Mouse (Mus musculus) intestine, embryonic 14.5 days (tissue): ENCODE measurements around the gene Hoxc5. TPM values are rescaled to one million over a fixed set of nuclear protein-coding genes. Genes with fewer than 3 reads are reported as not detected.

ENCODE experiments used
- ATAC-seq: fragments of 200-750 bp; cut with Nextera tagmentation; replicated peaks from 2 replicates; pipeline ENCODE4 v1.8.0; 2017; ENCODE audit warnings: low read depth, moderate number of reproducible peaks, moderate TSS enrichment, moderate library complexity; ENCODE audit not compliant: low FRiP score, low TSS enrichment
- DNase-seq: peaks from one replicate; pipeline ENCODE4 v3.0.0-alpha.2; 2018; ENCODE audit warnings: low spot score
- H3K27ac ChIP-seq: fragments of 300-500 bp; sonication (generic); 2 replicates; pipeline ENCODE4 v1.5.1; 2014; ENCODE audit warnings: low read depth, mild to moderate bottlenecking, control low read depth
- H3K27me3 ChIP-seq: fragments of 300-500 bp; sonication (generic); replicated peaks from 2 replicates; pipeline ENCODE4 v1.6.1; 2014; ENCODE audit warnings: low read length, control low read depth; ENCODE audit not compliant: control insufficient read depth, insufficient read depth
- H3K36me3 ChIP-seq: fragments of 300-500 bp; sonication (generic); 2 replicates; pipeline ENCODE4 v1.6.1; 2014; ENCODE audit warnings: low read length, control low read depth; ENCODE audit not compliant: control insufficient read depth, insufficient read depth
- H3K4me1 ChIP-seq: fragments of 300-500 bp; sonication (generic); replicated peaks from 2 replicates; pipeline ENCODE4 v1.6.1; 2014; ENCODE audit warnings: low read length, control low read depth, mixed read lengths; ENCODE audit not compliant: control insufficient read depth, insufficient read depth
- H3K4me2 ChIP-seq: fragments of 300-500 bp; sonication (generic); 2 replicates; pipeline ENCODE4 v1.6.1; 2014; ENCODE audit warnings: low read length
- H3K4me3 ChIP-seq: fragments of 300-500 bp; sonication (generic); 2 replicates; pipeline ENCODE4 v1.5.1; 2014; ENCODE audit warnings: low read depth, low read length, control low read depth, mixed read lengths
- H3K9ac ChIP-seq: fragments of 300-500 bp; sonication (generic); 2 replicates; pipeline ENCODE4 v1.6.1; 2014; ENCODE audit warnings: mild to moderate bottlenecking, low read length
- H3K9me3 ChIP-seq: fragments of 300-500 bp; sonication (generic); 2 replicates; pipeline ENCODE4 v1.6.1; 2016; ENCODE audit warnings: low read length, control low read depth; ENCODE audit not compliant: control insufficient read depth
- WGBS: fragments of 180-500 bp; shearing (Covaris S2); extraction: QIAGEN DNeasy Blood & Tissue Kit; methylation state at CpG from one replicate; pipeline ENCODE4 v1.1.7; 2014; 5-methylcytosine and 5-hydroxymethylcytosine counted together
- polyA plus RNA-seq: library from polyadenylated mRNA; unstranded; fragments of >200 nt; fragmentation: Nextera tagmentation; extraction: Ambion mirVana; gene quantifications from 2 replicates; pipeline ENCODE4 v1.2.1, GENCODE M21; 2014

The Hoxc5 gene
- polyA plus RNA-seq, 1 experiment from 2014 or later, result 12.2 TPM

- H3K27ac ChIP-seq, result peak overlapping the region; percentile 89
- H3K36me3 ChIP-seq, result no peaks in the 10 kb centered on the region
- H3K4me1 ChIP-seq, result peaks cover 31% of the 10 kb centered on the region
- H3K4me3 ChIP-seq, result peak overlapping the region; percentile 47
- H3K4me2 ChIP-seq, result peak overlapping the region; percentile 51
- ATAC-seq (no peak; the same call in 1 of the 2 replicates), DNase-seq (no peak)
- peaks cover 84% of the 10 kb centered on the region for H3K27me3 ChIP-seq
- no peaks in the 10 kb centered on the region for H3K9me3 ChIP-seq
- WGBS, result 6% methylated on average over 17 of the region's 17 CpGs
- H3K9ac ChIP-seq, result peak overlapping the region; percentile 75; the same call in 1 of the 2 replicates
Observed at GRCm38 (mm10) chr15:103013238-103013984, 46.2 kb downstream of the Hoxc5 start.

DNA sequence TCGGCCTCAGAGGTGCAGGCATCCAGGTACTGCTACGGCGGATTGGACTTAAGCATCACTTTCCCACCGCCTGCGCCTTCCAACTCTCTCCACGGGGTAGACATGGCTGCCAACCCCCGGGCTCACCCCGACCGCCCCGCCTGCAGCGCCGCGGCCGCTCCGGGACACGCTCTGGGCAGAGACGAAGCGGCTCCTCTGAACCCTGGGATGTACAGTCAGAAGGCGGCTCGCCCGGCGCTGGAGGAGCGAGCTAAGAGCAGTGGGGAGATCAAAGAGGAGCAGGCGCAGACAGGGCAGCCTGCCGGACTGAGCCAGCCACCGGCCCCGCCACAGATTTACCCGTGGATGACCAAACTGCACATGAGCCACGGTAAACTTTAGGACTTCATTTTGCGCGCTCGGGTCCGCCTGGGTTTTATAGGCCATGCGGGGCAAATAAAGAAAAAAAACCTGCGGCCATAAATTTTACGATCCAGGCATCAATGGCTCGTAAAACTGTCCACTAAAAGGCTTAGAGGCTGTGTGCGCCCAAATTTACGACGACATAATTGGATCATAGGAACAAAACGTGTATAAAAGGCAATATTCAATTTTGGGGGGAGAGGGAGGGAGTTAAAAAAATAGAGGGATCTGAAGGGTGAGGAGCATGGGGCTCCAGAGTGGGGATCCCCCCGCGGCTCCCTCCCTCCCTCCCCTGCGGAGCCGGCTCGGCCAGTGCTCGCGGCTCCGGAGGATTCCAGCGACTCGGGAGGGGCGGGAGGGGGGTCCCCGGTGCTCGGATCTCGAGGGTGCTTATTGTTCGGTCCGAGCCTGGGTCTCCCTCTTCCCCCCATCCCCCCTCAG is 47.1 kb downstream of the Hoxc5 start:
- H3K36me3 ChIP-seq, result no peaks in the 10 kb centered on the region
- DNase-seq (peak; percentile 89), ATAC-seq (peak; percentile 41)
- peak overlapping the region; percentile 51 for H3K4me2 ChIP-seq
- H3K4me1 ChIP-seq, result peaks cover 33% of the 10 kb centered on the region
- peak overlapping the region; percentile 47 for H3K4me3 ChIP-seq
- WGBS, result under 1% methylated on average over 51 of the region's 57 CpGs
- peak overlapping the region; percentile 89 for H3K27ac ChIP-seq
- peaks cover 84% of the 10 kb centered on the region for H3K27me3 ChIP-seq
- H3K9me3 ChIP-seq, result no peaks in the 10 kb centered on the region
- H3K9ac ChIP-seq, result peak overlapping the region; percentile 75

DNA sequence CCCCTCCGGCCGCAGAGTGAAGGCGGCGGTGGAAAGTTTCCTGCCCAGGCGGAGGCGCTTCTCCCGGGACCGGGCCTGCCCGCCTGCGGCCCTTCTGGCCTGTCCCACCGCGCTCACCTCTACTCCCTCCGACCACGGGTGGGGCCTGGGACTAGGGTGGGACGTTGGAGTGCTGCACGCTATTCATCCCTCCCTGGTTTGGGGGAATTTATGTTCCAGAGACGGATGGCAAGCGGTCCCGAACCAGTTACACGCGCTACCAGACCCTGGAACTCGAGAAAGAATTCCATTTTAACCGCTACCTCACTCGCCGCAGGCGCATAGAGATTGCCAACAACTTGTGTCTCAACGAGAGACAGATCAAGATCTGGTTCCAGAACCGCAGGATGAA is 47.8 kb downstream of the Hoxc5 start:
- H3K9me3 ChIP-seq, result no peaks in the 10 kb centered on the region
- peak overlapping the region; percentile 51 for H3K4me2 ChIP-seq
- 4% methylated on average over 27 of the region's 28 CpGs for WGBS

GRCm38 (mm10) chr15:103015406-103016166 is 48.3 kb downstream of the Hoxc5 start:
- no peak for DNase-seq
- peaks cover 86% of the 10 kb centered on the region for H3K27me3 ChIP-seq
- H3K9me3 ChIP-seq, result no peaks in the 10 kb centered on the region
- peak overlapping the region; percentile 47 for H3K4me3 ChIP-seq
- WGBS, result 13% methylated on average over 19 of the region's 19 CpGs
- ATAC-seq, result no peak
- H3K4me2 ChIP-seq, result peak overlapping the region; percentile 51
- H3K9ac ChIP-seq, result peak overlapping the region; percentile 75
- peak overlapping the region; percentile 89 for H3K27ac ChIP-seq
- H3K4me1 ChIP-seq, result peaks cover 31% of the 10 kb centered on the region
- H3K36me3 ChIP-seq, result no peaks in the 10 kb centered on the region

More for the DNA sequence above, 47.8 kb downstream of the Hoxc5 start:
- no peaks in the 10 kb centered on the region for H3K36me3 ChIP-seq
- peak overlapping the region; percentile 89 for H3K27ac ChIP-seq
- peaks cover 85% of the 10 kb centered on the region for H3K27me3 ChIP-seq
- ATAC-seq (peak; percentile 24), DNase-seq (no peak)
- H3K4me3 ChIP-seq, result peak overlapping the region; percentile 47
- peak overlapping the region; percentile 75 for H3K9ac ChIP-seq
- peaks cover 32% of the 10 kb centered on the region for H3K4me1 ChIP-seq

DNA sequence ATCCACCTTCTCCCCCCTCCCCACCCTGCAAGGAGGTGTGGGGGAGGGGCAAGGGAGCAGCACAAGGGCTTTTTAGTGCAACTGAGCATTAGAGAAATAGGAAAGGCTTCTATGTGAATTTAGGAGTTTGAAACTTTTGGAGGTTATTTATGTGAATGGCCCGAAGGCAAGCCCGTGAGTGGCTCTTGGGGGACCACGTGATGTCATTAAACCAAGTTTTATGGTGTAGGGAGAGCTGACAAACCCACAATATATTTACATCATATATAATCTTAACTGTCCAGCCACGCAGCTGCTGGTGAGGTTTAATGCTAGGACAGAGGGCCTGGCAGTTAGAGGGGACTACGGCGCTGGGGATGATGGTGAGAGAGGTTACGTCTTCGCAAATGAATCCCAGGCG is 51.4 kb downstream of the Hoxc5 start, which contains the start of gene Hoxc4:
Gene Hoxc4 (plus strand): TSS at position 299 of the 400 bp plus-strand sequence.
- DNase-seq, result no peak
- 32% methylated on average over 9 of the region's 9 CpGs for WGBS
- Histone ChIP-seq H3K4me1 (peaks cover 19% of the 10 kb centered on the region), H3K9ac (0 out of 2 replicates have a peak within 1 kb of the TSS, but pooled peaks have one; percentile 4), H3K4me3 (no peak within 1 kb of the TSS), H3K27ac (peak within 1 kb of the TSS; percentile 71), H3K27me3 (peaks cover 89% of the 10 kb centered on the region), H3K9me3 (no peaks in the 10 kb centered on the region), H3K4me2 (peak within 1 kb of the TSS; percentile 32), H3K36me3 (no peaks in the 10 kb centered on the region)
- no peak for ATAC-seq

DNA sequence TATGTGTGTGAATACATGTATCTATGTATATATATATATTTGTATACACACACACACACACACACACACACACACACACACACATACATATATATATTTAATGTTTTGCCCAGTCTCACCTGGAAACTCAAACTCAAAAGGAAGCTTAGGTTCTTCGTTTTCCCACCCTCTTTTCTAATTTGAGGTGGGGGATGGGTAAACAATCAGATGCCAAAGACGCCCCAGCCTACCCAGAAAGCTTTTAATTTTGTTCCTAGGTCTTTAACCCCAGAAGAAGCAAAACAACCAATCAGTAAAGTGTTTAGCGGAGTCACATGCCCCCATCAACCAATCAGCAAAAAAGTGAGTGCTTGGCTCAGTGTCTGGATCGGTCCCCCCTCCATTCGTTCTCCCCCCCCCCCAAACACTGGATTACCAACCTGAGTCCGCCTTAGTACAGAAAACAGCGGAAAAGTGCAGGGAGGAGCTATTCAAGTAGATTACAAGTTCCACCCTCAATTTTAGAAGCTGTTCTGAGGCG is 53.7 kb downstream of the Hoxc5 start:
- ATAC-seq, result no peak
- no peak overlapping the region for H3K27ac ChIP-seq
- peaks cover 92% of the 10 kb centered on the region for H3K27me3 ChIP-seq
- no peak overlapping the region for H3K4me3 ChIP-seq
- H3K4me2 ChIP-seq, result peak overlapping the region; percentile 32
- 17% methylated on average over 8 of the region's 8 CpGs for WGBS
- DNase-seq, result no peak
- peaks cover 19% of the 10 kb centered on the region for H3K4me1 ChIP-seq
- H3K36me3 ChIP-seq, result no peaks in the 10 kb centered on the region
- no peak overlapping the region for H3K9ac ChIP-seq
- no peaks in the 10 kb centered on the region for H3K9me3 ChIP-seq

- ATAC-seq (no peak), DNase-seq (no peak)
- Histone ChIP-seq H3K4me1 (peaks cover 19% of the 10 kb centered on the region), H3K27ac (no peak overlapping the region), H3K9me3 (no peaks in the 10 kb centered on the region), H3K36me3 (no peaks in the 10 kb centered on the region), H3K4me2 (peak overlapping the region; percentile 32), H3K9ac (no peak overlapping the region), H3K4me3 (no peak overlapping the region), H3K27me3 (peaks cover 92% of the 10 kb centered on the region)
- WGBS, result 21% methylated on average over 8 of the region's 8 CpGs
Observed at GRCm38 (mm10) chr15:103021544-103021943, 54.3 kb downstream of the Hoxc5 start.

DNA sequence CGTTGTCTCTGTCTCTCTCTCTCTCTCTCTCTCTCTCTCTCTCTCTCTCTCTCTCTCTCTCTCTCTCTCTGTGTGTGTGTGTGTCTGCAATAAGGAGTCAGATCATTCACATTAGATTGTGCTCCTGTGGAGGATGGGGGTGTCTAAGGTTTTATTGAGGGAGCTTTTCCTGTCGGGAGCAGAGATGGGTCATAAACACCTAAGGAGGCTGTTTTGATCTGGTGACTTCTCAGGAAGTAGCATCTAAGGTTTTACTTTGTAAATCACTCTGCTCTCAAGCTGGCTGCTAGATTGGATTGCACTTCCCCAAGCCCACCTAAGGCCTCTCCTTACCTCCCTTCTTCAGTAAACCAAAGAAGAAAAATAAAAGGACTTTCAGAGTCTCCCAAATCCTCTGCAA is 56.9 kb downstream of the Hoxc5 start:
- 21% methylated on average over 2 of the region's 2 CpGs for WGBS
- H3K36me3 ChIP-seq, result no peaks in the 10 kb centered on the region
- H3K9ac ChIP-seq, result no peak overlapping the region

More for the DNA sequence above, 56.9 kb downstream of the Hoxc5 start:
- Histone ChIP-seq H3K9me3 (no peaks in the 10 kb centered on the region), H3K4me3 (no peak overlapping the region), H3K4me1 (no peaks in the 10 kb centered on the region; the same call in 1 of the 2 replicates), H3K27me3 (peaks cover 95% of the 10 kb centered on the region), H3K4me2 (no peak overlapping the region), H3K27ac (no peak overlapping the region)
- no peak for ATAC-seq
- DNase-seq, result no peak
